Mouse (Mus musculus): ENCODE measurements around the gene Scgb1b2.

Scgb1b2 gene

DNA sequence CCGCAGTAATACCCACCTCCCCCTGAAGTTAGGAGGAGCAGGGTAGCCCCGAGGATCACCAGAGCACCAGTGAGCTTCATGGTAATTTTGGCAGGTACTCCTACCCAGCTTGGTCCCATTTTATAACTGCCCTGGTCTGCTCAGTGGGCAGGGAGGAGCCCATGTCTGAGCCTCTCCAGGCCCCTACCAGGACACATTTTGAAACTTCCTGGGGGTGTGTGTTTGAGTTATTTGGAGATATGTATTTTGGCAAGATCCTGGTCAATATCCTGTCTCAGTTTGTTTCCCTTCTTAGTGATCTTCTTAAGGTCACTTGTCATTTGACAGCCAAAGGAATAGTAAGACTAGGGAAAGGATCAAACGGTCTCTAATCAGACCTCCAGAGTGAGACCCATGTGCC, at the start of gene Scgb1b2:
Scgb1b2 (minus strand) TSS at position 101 of the 400 bp plus-strand sequence.
- DNase-seq (ENCODE audit: inconsistent ontology term), result no peak

DNA sequence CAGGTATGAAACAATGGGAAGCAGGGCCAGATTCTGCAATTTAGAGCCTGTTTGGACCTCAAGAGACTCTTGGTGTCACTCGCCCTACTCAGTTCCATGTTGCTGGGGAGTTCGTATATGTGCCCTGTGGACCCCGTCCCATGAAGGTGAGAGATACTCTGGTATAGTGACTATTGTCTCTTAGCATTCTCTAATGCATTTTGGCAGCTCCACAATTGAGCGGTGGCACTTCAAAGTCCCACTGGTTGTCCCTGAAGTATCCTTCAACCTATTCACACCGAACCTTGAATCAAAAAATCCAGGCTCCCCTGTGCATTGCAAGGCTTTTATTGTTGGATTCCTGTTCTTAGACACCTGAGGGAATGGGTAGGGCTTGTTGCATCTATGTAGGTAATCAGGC, 1.4 kb downstream of the Scgb1b2 start, which contains the start of gene Scgb2b2:
Scgb2b2 (plus strand) TSS at position 301 of the 400 bp plus-strand sequence.
- DNase-seq (ENCODE audit: inconsistent ontology term), result no peak

Data from Muller cell, postnatal 12 days (primary cell).